Mouse (Mus musculus) forebrain, embryonic 10.5 days (tissue): Measurements from ENCODE around the gene Polh. TPM values are rescaled to one million over a fixed set of nuclear protein-coding genes. Genes with fewer than 3 reads are reported as not detected.

Experiments
- DNase-seq: peaks from one replicate; pipeline ENCODE4 v3.0.0-alpha.2; 2017; ENCODE audit warnings: low spot score; ENCODE audit errors: extremely low spot score
- H3K27ac ChIP-seq: fragments of 300-500 bp; sonication (generic); 2 replicates; pipeline ENCODE4 v1.5.1; 2016; ENCODE audit warnings: mild to moderate bottlenecking
- H3K27me3 ChIP-seq: fragments of 300-500 bp; sonication (generic); 2 replicates; pipeline ENCODE4 v1.6.1; 2016; ENCODE audit warnings: mild to moderate bottlenecking; ENCODE audit not compliant: poor library complexity, severe bottlenecking
- H3K36me3 ChIP-seq: fragments of 300-500 bp; sonication (generic); replicated peaks from 2 replicates; pipeline ENCODE4 v1.6.1; 2016; ENCODE audit warnings: mild to moderate bottlenecking, moderate library complexity
- H3K4me1 ChIP-seq: fragments of 300-500 bp; sonication (generic); 2 replicates; pipeline ENCODE4 v1.6.1; 2016
- H3K4me3 ChIP-seq: fragments of 300-500 bp; sonication (generic); 2 replicates; pipeline ENCODE4 v1.5.1; 2016; ENCODE audit warnings: mild to moderate bottlenecking, moderate library complexity
- H3K9me3 ChIP-seq: fragments of 300-500 bp; sonication (generic); 2 replicates; pipeline ENCODE4 v1.6.1; 2016; ENCODE audit warnings: mild to moderate bottlenecking, moderate library complexity
- WGBS: fragments of 180-500 bp; shearing (Covaris S2); methylation state at CpG from one replicate; pipeline ENCODE4 v1.1.7; 2016; 5-methylcytosine and 5-hydroxymethylcytosine counted together
- polyA plus RNA-seq: library from polyadenylated mRNA; unstranded; fragments of >200 nt; fragmentation: Nextera tagmentation; extraction: Ambion mirVana; gene quantifications from 2 replicates; pipeline ENCODE4 v1.2.1, GENCODE M21; 2016

Gene Polh
- polyA plus RNA-seq = 14.5 and 14.6 TPM in 2 replicates

DNA sequence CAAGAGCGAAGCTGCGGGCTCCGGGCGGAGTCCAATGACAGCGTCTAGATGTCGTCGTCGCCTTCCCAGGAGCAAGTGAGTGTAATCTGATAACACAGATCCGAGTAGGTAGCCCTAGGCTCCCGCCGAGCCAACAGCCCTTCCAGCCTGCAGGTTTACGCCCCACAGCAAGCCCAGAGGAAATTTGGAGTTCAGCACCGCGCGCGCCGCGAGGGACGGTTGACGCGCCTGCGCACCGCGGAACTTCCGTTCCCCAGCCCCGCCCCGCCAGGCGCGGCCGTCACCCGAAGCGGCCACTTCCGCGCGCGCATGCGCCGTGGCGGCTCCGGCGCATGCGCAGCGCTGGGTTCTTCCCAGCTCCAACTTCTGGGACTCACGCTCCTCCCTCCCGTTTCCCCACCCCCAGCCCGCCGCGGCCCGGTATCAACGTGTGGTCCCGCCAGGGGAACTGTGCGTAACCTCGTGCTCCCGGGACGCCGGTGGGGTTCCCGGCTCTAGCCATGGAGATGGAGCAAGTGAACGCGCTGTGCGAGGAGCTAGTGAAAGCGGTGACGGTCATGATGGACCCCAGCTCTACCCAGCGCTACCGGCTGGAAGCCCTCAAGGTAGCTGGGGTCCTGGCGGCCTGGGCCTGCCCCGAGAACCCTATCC lies at the start of gene Polh, which contains the start of gene Xpo5:
Gene Polh, minus strand, starts transcription at position 225 of the 651 bp plus-strand sequence.
Gene Xpo5, plus strand, starts transcription at position 362 of the 651 bp plus-strand sequence.
- Histone ChIP-seq H3K4me3 (peak within 1 kb of the TSS; percentile 78), H3K36me3 (peaks cover 64% of the 10 kb centered on the region), H3K4me1 (peaks cover 31% of the 10 kb centered on the region), H3K27me3 (no peaks in the 10 kb centered on the region), H3K27ac (peak within 1 kb of the TSS; percentile 95), H3K9me3 (no peaks in the 10 kb centered on the region)
- under 1% methylated on average over 66 of the region's 66 CpGs for WGBS
- DNase-seq = peak; percentile 92

GRCm38 (mm10) chr17:46251174-46251573 lies 48.7 kb upstream of the Polh start:
- H3K4me1 ChIP-seq = peaks cover 50% of the 10 kb centered on the region
- 80% methylated on average over 7 of the region's 7 CpGs for WGBS
- H3K27ac ChIP-seq = no peak overlapping the region
- H3K27me3 ChIP-seq = peaks cover 24% of the 10 kb centered on the region
- no peaks in the 10 kb centered on the region for H3K9me3 ChIP-seq
- H3K36me3 ChIP-seq = peaks cover 45% of the 10 kb centered on the region
- H3K4me3 ChIP-seq = no peak overlapping the region
- no peak for DNase-seq

- H3K27me3 ChIP-seq = no peaks in the 10 kb centered on the region
- 1% methylated on average over 37 of the region's 37 CpGs for WGBS
- peaks cover 27% of the 10 kb centered on the region for H3K4me1 ChIP-seq
- no peak for DNase-seq
- peaks cover 75% of the 10 kb centered on the region for H3K36me3 ChIP-seq
- peak overlapping the region; percentile 86 for H3K4me3 ChIP-seq
- no peaks in the 10 kb centered on the region for H3K9me3 ChIP-seq
- H3K27ac ChIP-seq = peak overlapping the region; percentile 94
These were observed 45.7 kb upstream of the Polh start for GRCm38 (mm10) chr17:46248189-46248522.

GRCm38 (mm10) chr17:46247512-46248188 lies 45.2 kb upstream of the Polh start, which contains the start of the genes Polr1c and Yipf3:
Gene Polr1c, minus strand, starts transcription at chr17:46248054.
Gene Yipf3, plus strand, starts transcription at chr17:46248080.
- peak within 1 kb of the TSS; percentile 94 for H3K27ac ChIP-seq
- under 1% methylated on average over 53 of the region's 53 CpGs for WGBS
- no peaks in the 10 kb centered on the region for H3K27me3 ChIP-seq
- H3K9me3 ChIP-seq = no peaks in the 10 kb centered on the region
- peaks cover 26% of the 10 kb centered on the region for H3K4me1 ChIP-seq
- H3K36me3 ChIP-seq = peaks cover 80% of the 10 kb centered on the region
- peak within 1 kb of the TSS; percentile 86 for H3K4me3 ChIP-seq
- DNase-seq = peak; percentile 95

DNA sequence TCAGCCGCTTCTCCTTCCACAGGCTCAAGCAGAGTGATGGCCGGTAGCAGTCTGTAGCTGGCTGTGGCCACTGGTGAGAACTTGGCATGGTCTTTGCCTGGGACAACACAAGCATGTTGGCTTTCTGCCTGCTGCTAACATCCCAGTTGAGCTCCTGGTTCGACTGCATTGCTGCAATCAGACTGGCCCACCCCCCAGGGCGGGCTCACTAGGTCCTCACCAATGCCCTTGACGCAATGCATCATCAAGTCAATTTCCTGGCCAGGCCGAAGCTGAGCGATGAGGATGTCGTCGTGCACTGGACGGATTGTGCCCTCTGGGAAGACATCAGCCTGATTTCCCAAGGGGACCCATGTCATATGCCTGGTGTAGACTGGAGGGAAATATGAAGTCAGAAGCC lies 42.1 kb upstream of the Polh start:
- DNase-seq = no peak
- 88% methylated on average over 10 of the region's 10 CpGs for WGBS
- peaks cover 25% of the 10 kb centered on the region for H3K4me1 ChIP-seq
- no peak overlapping the region for H3K27ac ChIP-seq
- H3K36me3 ChIP-seq = peaks cover 80% of the 10 kb centered on the region
- no peaks in the 10 kb centered on the region for H3K27me3 ChIP-seq
- no peak overlapping the region for H3K4me3 ChIP-seq
- no peaks in the 10 kb centered on the region for H3K9me3 ChIP-seq

DNA sequence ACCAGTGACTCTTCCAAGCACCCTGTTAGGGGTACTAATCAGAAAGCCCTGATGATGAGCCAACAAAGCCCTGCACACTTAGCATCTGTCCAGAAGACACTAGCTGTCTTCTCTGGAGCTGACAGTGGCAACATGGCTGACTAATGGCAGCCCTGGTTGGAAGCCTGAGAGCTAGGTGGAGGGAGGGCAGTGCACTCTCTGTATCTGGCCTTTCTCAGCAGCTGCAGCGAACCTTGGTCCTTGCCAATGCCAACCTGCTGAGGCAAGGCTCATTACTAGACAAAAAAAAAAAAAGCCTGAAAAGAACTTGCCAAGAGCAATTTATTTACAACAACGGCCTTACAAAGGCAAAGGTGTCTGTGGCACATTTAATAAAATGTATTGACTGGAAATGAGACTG lies 41.2 kb upstream of the Polh start:
- DNase-seq = no peak
- no peaks in the 10 kb centered on the region for H3K9me3 ChIP-seq
- H3K4me1 ChIP-seq = peaks cover 15% of the 10 kb centered on the region
- no peak overlapping the region for H3K4me3 ChIP-seq
- H3K36me3 ChIP-seq = peaks cover 83% of the 10 kb centered on the region
- H3K27me3 ChIP-seq = no peaks in the 10 kb centered on the region
- 77% methylated on average over 2 of the region's 2 CpGs for WGBS
- H3K27ac ChIP-seq = no peak overlapping the region

GRCm38 (mm10) chr17:46242993-46243392 lies 40.5 kb upstream of the Polh start:
- no peak for DNase-seq
- H3K27ac ChIP-seq = no peak overlapping the region
- 92% methylated on average over 4 of the region's 4 CpGs for WGBS
- H3K9me3 ChIP-seq = no peaks in the 10 kb centered on the region
- no peak overlapping the region for H3K4me3 ChIP-seq
- H3K27me3 ChIP-seq = no peaks in the 10 kb centered on the region
- H3K36me3 ChIP-seq = peaks cover 89% of the 10 kb centered on the region
- H3K4me1 ChIP-seq = peaks cover 11% of the 10 kb centered on the region

- 89% methylated on average over 13 of the region's 13 CpGs for WGBS
- DNase-seq = no peak
- peaks cover 11% of the 10 kb centered on the region for H3K4me1 ChIP-seq
- H3K27ac ChIP-seq = no peak overlapping the region
- no peak overlapping the region for H3K4me3 ChIP-seq
- H3K36me3 ChIP-seq = peaks cover 97% of the 10 kb centered on the region
- H3K27me3 ChIP-seq = no peaks in the 10 kb centered on the region
- no peaks in the 10 kb centered on the region for H3K9me3 ChIP-seq
These were observed 39.8 kb upstream of the Polh start for GRCm38 (mm10) chr17:46242274-46242673.

DNA sequence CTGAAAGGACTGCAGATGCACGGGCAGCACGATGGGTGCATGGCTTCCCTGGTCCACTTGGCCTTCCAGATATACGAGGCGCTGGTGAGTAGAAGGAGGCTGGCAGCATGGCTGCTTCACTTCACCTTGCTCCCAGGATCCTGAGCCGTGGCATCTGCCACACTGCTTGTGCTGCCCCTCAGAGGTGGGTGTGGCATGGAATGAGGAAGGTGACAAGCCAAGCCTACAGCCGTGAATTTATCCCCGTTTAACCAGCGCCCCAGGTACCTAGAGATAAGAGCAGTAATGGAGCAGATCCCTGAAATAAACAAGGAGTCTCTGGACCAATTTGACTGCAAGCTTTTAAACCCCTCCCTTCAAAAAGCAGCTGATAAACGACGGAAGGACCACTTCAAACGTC lies 39.0 kb upstream of the Polh start:
- Histone ChIP-seq H3K27me3 (no peaks in the 10 kb centered on the region), H3K9me3 (no peaks in the 10 kb centered on the region), H3K4me1 (peaks cover 4% of the 10 kb centered on the region), H3K27ac (no peak overlapping the region), H3K36me3 (peaks cover 100% of the 10 kb centered on the region), H3K4me3 (no peak overlapping the region)
- no peak for DNase-seq
- 90% methylated on average over 11 of the region's 11 CpGs for WGBS

GRCm38 (mm10) chr17:46239516-46240114 lies 37.2 kb upstream of the Polh start:
- Histone ChIP-seq H3K4me3 (no peak overlapping the region), H3K9me3 (no peaks in the 10 kb centered on the region), H3K4me1 (no peaks in the 10 kb centered on the region), H3K27ac (no peak overlapping the region), H3K36me3 (peaks cover 100% of the 10 kb centered on the region), H3K27me3 (no peaks in the 10 kb centered on the region)
- 93% methylated on average over 15 of the region's 15 CpGs for WGBS
- no peak for DNase-seq

DNA sequence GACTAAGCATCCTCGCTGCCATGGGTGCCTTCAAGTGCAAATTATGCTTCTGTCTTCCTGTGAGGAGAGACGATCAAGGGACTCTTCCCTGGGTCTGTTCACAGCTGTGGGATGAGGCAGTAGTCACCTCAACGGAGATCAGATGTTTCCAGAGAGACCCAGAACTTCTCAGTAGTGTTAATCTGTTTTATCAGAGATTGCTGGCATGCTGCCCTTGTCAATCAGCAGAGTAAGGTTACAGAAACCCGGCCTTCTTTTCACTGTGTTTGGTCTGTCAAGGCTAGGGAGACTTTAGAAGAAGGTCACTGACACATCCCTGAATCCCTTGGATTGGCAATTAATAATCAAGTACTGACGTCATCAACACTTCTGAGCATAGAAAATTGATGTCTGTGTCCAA lies 35.0 kb upstream of the Polh start:
- no peak for DNase-seq
- Histone ChIP-seq H3K36me3 (peaks cover 100% of the 10 kb centered on the region), H3K27me3 (no peaks in the 10 kb centered on the region), H3K4me1 (no peaks in the 10 kb centered on the region), H3K4me3 (no peak overlapping the region), H3K27ac (no peak overlapping the region), H3K9me3 (no peaks in the 10 kb centered on the region)
- WGBS = 86% methylated on average over 5 of the region's 5 CpGs

- Histone ChIP-seq H3K4me1 (no peaks in the 10 kb centered on the region), H3K36me3 (peaks cover 100% of the 10 kb centered on the region), H3K27ac (no peak overlapping the region), H3K4me3 (no peak overlapping the region), H3K9me3 (no peaks in the 10 kb centered on the region), H3K27me3 (no peaks in the 10 kb centered on the region)
- DNase-seq = no peak
- WGBS = 93% methylated on average over 6 of the region's 6 CpGs
These were observed 34.6 kb upstream of the Polh start for GRCm38 (mm10) chr17:46237079-46237478.

GRCm38 (mm10) chr17:46236067-46236466 lies 33.6 kb upstream of the Polh start:
- 89% methylated on average over 1 of the region's 1 CpGs for WGBS
- Histone ChIP-seq H3K27ac (no peak overlapping the region), H3K4me1 (no peaks in the 10 kb centered on the region), H3K9me3 (no peaks in the 10 kb centered on the region), H3K4me3 (no peak overlapping the region), H3K27me3 (no peaks in the 10 kb centered on the region), H3K36me3 (peaks cover 100% of the 10 kb centered on the region)
- DNase-seq = no peak
